Mouse (Mus musculus) lung, embryonic 16.5 days (tissue): ENCODE results near the gene Nfatc4. TPM values are rescaled to one million over a fixed set of nuclear protein-coding genes. Genes with fewer than 3 reads are reported as not detected.

Experiments used
- ATAC-seq: fragments of 200-750 bp; cut with Nextera tagmentation; 2 replicates; pipeline ENCODE4 v1.8.0; 2017; ENCODE audit warnings: low read depth, mild to moderate bottlenecking, moderate library complexity
- H3K27ac ChIP-seq: fragments of 300-500 bp; sonication (generic); 2 replicates; pipeline ENCODE4 v1.5.1; 2014; ENCODE audit warnings: mild to moderate bottlenecking, control low read depth, low read length
- H3K27me3 ChIP-seq: fragments of 300-500 bp; sonication (generic); 2 replicates; pipeline ENCODE4 v1.6.1; 2014; ENCODE audit warnings: low read depth, low read length, mixed read lengths; ENCODE audit not compliant: control insufficient read depth, insufficient read depth
- H3K36me3 ChIP-seq: fragments of 300-500 bp; sonication (generic); 2 replicates; pipeline ENCODE4 v1.6.1; 2014; ENCODE audit warnings: low read length; ENCODE audit not compliant: control insufficient read depth, insufficient read depth
- H3K4me1 ChIP-seq: fragments of 300-500 bp; sonication (generic); replicated peaks from 2 replicates; pipeline ENCODE4 v1.6.1; 2014; ENCODE audit warnings: low read length, mixed read lengths; ENCODE audit not compliant: control insufficient read depth, insufficient read depth
- H3K4me2 ChIP-seq: fragments of 300-500 bp; sonication (generic); 2 replicates; pipeline ENCODE4 v1.6.1; 2014; ENCODE audit warnings: low read depth, low read length, control low read depth
- H3K4me3 ChIP-seq: fragments of 300-500 bp; sonication (generic); 2 replicates; pipeline ENCODE4 v1.5.1; 2014; ENCODE audit warnings: mild to moderate bottlenecking, low read length, control low read depth
- H3K9ac ChIP-seq: fragments of 300-500 bp; sonication (generic); 2 replicates; pipeline ENCODE4 v1.6.1; 2014; ENCODE audit warnings: low read length, control low read depth
- H3K9me3 ChIP-seq: fragments of 300-500 bp; sonication (generic); 2 replicates; pipeline ENCODE4 v1.6.1; 2016; ENCODE audit warnings: low read length; ENCODE audit not compliant: control insufficient read depth
- WGBS: fragments of 180-500 bp; shearing (Covaris S2); extraction: QIAGEN DNeasy Blood & Tissue Kit; methylation state at CpG from one replicate; pipeline ENCODE4 v1.1.7; 2014; 5-methylcytosine and 5-hydroxymethylcytosine counted together
- polyA plus RNA-seq: library from polyadenylated mRNA; unstranded; fragments of >200 nt; fragmentation: Nextera tagmentation; extraction: Ambion mirVana; gene quantifications from 2 replicates; pipeline ENCODE4 v1.2.1, GENCODE M21; 2015

Gene Nfatc4
- polyA plus RNA-seq, 1 experiment from 2014 or later = 48.5 TPM

DNA sequence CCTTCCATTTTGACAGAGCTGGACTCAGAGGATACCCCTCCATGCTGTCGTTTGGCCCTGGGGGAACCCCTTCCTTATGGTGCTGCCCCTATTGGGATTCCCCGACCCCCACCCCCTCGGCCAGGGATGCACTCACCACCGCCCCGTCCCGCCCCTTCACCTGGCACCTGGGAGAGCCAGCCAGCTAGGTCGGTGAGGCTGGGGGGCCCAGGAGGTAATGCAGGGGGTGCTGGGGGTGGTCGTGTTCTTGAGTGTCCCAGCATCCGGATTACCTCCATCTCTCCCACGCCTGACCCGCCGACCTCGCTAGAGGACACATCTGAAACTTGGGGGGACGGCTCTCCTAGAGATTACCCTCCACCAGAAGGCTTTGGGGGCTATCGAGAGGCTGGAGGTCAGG lies 3.2 kb downstream of the Nfatc4 start:
- no peak for ATAC-seq
- Histone ChIP-seq H3K36me3 (peaks cover 11% of the 10 kb centered on the region; the same call in 1 of the 2 replicates), H3K4me3 (peak overlapping the region; percentile 69), H3K9ac (peak overlapping the region; percentile 87), H3K9me3 (no peaks in the 10 kb centered on the region), H3K27ac (peak overlapping the region; percentile 72), H3K4me1 (peaks cover 32% of the 10 kb centered on the region), H3K27me3 (no peaks in the 10 kb centered on the region), H3K4me2 (peak overlapping the region; percentile 60)
- 4% methylated on average over 15 of the region's 15 CpGs for WGBS

GRCm38 (mm10) chr14:55826551-55827340 lies 3.8 kb downstream of the Nfatc4 start:
- ATAC-seq = no peak
- Histone ChIP-seq H3K4me1 (peaks cover 32% of the 10 kb centered on the region), H3K27me3 (no peaks in the 10 kb centered on the region), H3K9me3 (no peaks in the 10 kb centered on the region), H3K9ac (peak overlapping the region; percentile 87), H3K4me2 (peak overlapping the region; percentile 60), H3K4me3 (peak overlapping the region; percentile 69), H3K36me3 (peaks cover 13% of the 10 kb centered on the region; the same call in 1 of the 2 replicates), H3K27ac (0 out of 2 replicates have a peak overlapping the region, but pooled peaks have one; percentile 19)
- 18% methylated on average over 39 of the region's 41 CpGs for WGBS

DNA sequence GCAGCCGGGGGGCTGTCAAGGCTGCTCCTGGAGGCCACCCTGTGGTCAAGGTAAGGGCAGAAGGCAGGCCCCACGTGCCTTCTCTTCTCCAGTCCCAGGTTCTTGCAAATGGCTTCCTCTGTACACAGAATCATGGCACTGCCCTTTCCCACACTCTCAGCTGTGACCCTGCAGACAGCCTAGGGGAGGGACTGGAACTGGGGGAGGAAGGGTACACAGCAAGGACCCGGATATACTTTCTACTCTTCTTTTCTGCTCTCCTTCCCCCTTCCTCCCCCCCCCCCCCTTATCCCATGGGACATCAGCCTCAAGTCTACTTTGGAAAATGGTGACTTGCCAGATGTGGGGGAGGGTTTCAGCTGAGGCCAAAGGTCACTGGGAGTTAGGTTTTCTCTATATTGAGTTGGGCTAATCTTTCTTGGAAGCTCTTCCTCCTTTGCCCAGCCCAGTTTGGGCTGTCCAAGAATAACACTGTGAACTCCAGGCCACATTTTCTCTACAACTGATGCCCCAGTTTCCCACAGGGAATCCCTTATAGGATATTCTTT lies 5.8 kb downstream of the Nfatc4 start:
- H3K4me2 ChIP-seq = peak overlapping the region; percentile 29; the same call in 1 of the 2 replicates
- H3K4me3 ChIP-seq = no peak overlapping the region
- H3K27me3 ChIP-seq = no peaks in the 10 kb centered on the region
- H3K27ac ChIP-seq = no peak overlapping the region
- no peak overlapping the region; the same call in 1 of the 2 replicates for H3K9ac ChIP-seq
- H3K9me3 ChIP-seq = no peaks in the 10 kb centered on the region
- H3K4me1 ChIP-seq = peaks cover 28% of the 10 kb centered on the region
- H3K36me3 ChIP-seq = peaks cover 16% of the 10 kb centered on the region; the same call in 1 of the 2 replicates
- 47% methylated on average over 3 of the region's 3 CpGs for WGBS
- no peak for ATAC-seq

DNA sequence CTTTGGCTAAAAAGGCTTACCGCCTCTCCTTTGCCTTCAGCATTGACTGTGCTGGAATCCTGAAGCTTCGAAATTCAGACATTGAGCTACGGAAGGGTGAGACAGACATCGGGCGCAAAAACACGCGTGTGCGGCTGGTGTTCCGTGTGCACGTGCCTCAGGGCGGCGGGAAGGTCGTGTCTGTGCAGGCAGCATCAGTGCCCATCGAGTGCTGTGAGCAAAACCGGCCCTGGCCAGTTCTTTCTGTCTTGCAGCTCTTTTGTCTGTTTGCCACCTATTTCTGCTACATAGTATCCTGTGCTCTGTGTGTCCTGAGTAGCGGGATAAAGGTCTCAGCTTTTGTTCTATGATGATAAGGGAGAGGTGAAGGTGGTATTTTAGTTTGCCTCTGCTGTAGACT lies 6.9 kb downstream of the Nfatc4 start:
- H3K9me3 ChIP-seq = no peaks in the 10 kb centered on the region
- H3K9ac ChIP-seq = no peak overlapping the region
- no peaks in the 10 kb centered on the region for H3K27me3 ChIP-seq
- no peak for ATAC-seq
- no peak overlapping the region for H3K4me2 ChIP-seq
- no peak overlapping the region for H3K27ac ChIP-seq
- H3K4me1 ChIP-seq = peaks cover 31% of the 10 kb centered on the region
- peaks cover 16% of the 10 kb centered on the region; the same call in 1 of the 2 replicates for H3K36me3 ChIP-seq
- WGBS = 87% methylated on average over 16 of the region's 16 CpGs
- H3K4me3 ChIP-seq = no peak overlapping the region

- no peaks in the 10 kb centered on the region for H3K9me3 ChIP-seq
- no peak overlapping the region for H3K4me3 ChIP-seq
- ATAC-seq = peak; percentile 50
- H3K4me2 ChIP-seq = no peak overlapping the region
- H3K9ac ChIP-seq = no peak overlapping the region
- peaks cover 32% of the 10 kb centered on the region for H3K4me1 ChIP-seq
- no peaks in the 10 kb centered on the region for H3K27me3 ChIP-seq
- 46% methylated on average over 4 of the region's 4 CpGs for WGBS
- 0 out of 2 replicates have a peak overlapping the region, but pooled peaks have one; percentile 25 for H3K27ac ChIP-seq
- peaks cover 16% of the 10 kb centered on the region; the same call in 1 of the 2 replicates for H3K36me3 ChIP-seq
These were observed 7.4 kb downstream of the Nfatc4 start for GRCm38 (mm10) chr14:55830331-55830730.

- Histone ChIP-seq H3K27ac (no peak overlapping the region), H3K9me3 (no peaks in the 10 kb centered on the region), H3K9ac (no peak overlapping the region), H3K27me3 (no peaks in the 10 kb centered on the region), H3K4me2 (no peak overlapping the region), H3K4me1 (peaks cover 19% of the 10 kb centered on the region), H3K36me3 (peaks cover 16% of the 10 kb centered on the region; the same call in 1 of the 2 replicates), H3K4me3 (no peak overlapping the region)
- 78% methylated on average over 4 of the region's 4 CpGs for WGBS
- ATAC-seq = no peak
These were observed 10.2 kb downstream of the Nfatc4 start for GRCm38 (mm10) chr14:55833126-55833525.

- H3K4me2 ChIP-seq = no peak overlapping the region
- ATAC-seq = peak; percentile 10; the same call in 1 of the 2 replicates
- peaks cover 10% of the 10 kb centered on the region for H3K4me1 ChIP-seq
- peaks cover 10% of the 10 kb centered on the region; the same call in 1 of the 2 replicates for H3K36me3 ChIP-seq
- no peak overlapping the region for H3K27ac ChIP-seq
- H3K9ac ChIP-seq = no peak overlapping the region
- H3K27me3 ChIP-seq = no peaks in the 10 kb centered on the region
- H3K9me3 ChIP-seq = no peaks in the 10 kb centered on the region
- H3K4me3 ChIP-seq = no peak overlapping the region
- 74% methylated on average over 5 of the region's 5 CpGs for WGBS
These were observed 12.0 kb downstream of the Nfatc4 start for GRCm38 (mm10) chr14:55834808-55835533.

DNA sequence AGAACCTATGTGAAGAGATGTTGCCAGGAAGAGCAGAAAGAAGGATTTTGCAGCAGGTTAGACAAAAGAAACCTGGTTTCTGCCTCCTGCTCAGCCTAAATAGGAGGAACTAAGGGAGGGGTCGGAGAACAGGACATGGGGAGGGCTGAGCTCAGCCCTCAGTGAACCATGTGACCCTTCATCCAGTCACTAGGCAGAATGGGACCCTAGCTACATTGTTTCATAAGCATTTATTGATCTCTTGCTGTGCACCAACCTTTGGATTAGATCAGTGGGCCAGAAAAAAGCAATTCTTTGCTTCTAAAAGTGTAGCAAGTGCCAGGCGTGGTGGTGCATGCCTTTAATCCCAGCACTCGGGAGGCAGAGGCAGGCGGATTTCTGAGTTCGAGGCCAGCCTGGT lies 15.4 kb downstream of the Nfatc4 start:
- H3K4me3 ChIP-seq = no peak overlapping the region
- H3K4me2 ChIP-seq = no peak overlapping the region
- H3K36me3 ChIP-seq = no peaks in the 10 kb centered on the region
- no peaks in the 10 kb centered on the region for H3K27me3 ChIP-seq
- no peak overlapping the region for H3K9ac ChIP-seq
- 85% methylated on average over 5 of the region's 5 CpGs for WGBS
- no peak for ATAC-seq
- H3K4me1 ChIP-seq = peaks cover 8% of the 10 kb centered on the region
- no peak overlapping the region for H3K27ac ChIP-seq
- no peaks in the 10 kb centered on the region for H3K9me3 ChIP-seq

- Histone ChIP-seq H3K9ac (no peak overlapping the region), H3K4me1 (peaks cover 8% of the 10 kb centered on the region), H3K4me3 (no peak overlapping the region), H3K36me3 (no peaks in the 10 kb centered on the region), H3K9me3 (no peaks in the 10 kb centered on the region), H3K4me2 (no peak overlapping the region), H3K27ac (no peak overlapping the region), H3K27me3 (no peaks in the 10 kb centered on the region)
- ATAC-seq = no peak
- 81% methylated on average over 4 of the region's 4 CpGs for WGBS
These were observed 15.8 kb downstream of the Nfatc4 start for GRCm38 (mm10) chr14:55838740-55839139.
